Mouse (Mus musculus) limb, embryonic 11.5 days (tissue): Measurements from ENCODE around the gene Dapp1. TPM values are rescaled to one million over a fixed set of nuclear protein-coding genes. Genes with fewer than 3 reads are reported as not detected.

Experiments used
- ATAC-seq: fragments of 200-750 bp; cut with Nextera tagmentation; 2 replicates; pipeline ENCODE4 v1.8.0; 2017; ENCODE audit warnings: low read depth; ENCODE audit not compliant: insufficient number of reproducible peaks, low FRiP score, low TSS enrichment
- DNase-seq: peaks from one replicate; pipeline ENCODE4 v3.0.0-alpha.2; 2015; ENCODE audit warnings: low spot score
- H3K27ac ChIP-seq: fragments of 300-500 bp; sonication (generic); replicated peaks from 2 replicates; pipeline ENCODE4 v1.5.1; 2014; ENCODE audit warnings: low read depth, mild to moderate bottlenecking, low read length
- H3K27me3 ChIP-seq: fragments of 300-500 bp; sonication (generic); 2 replicates; pipeline ENCODE4 v1.6.1; 2014; ENCODE audit warnings: mild to moderate bottlenecking, low read length, mixed read lengths; ENCODE audit not compliant: control insufficient read depth, insufficient read depth
- H3K36me3 ChIP-seq: fragments of 300-500 bp; sonication (generic); 2 replicates; pipeline ENCODE4 v1.6.1; 2014; ENCODE audit warnings: mild to moderate bottlenecking, low read length, moderate library complexity, mixed read lengths; ENCODE audit not compliant: control insufficient read depth, insufficient read depth
- H3K4me1 ChIP-seq: fragments of 300-500 bp; sonication (generic); 2 replicates; pipeline ENCODE4 v1.6.1; 2014; ENCODE audit warnings: low read length, mixed read lengths; ENCODE audit not compliant: control insufficient read depth, insufficient read depth
- H3K4me2 ChIP-seq: fragments of 300-500 bp; sonication (generic); 2 replicates; pipeline ENCODE4 v1.6.1; 2014; ENCODE audit warnings: low read depth, mild to moderate bottlenecking, moderate library complexity; ENCODE audit not compliant: severe bottlenecking
- H3K4me3 ChIP-seq: fragments of 300-500 bp; sonication (generic); 2 replicates; pipeline ENCODE4 v1.5.1; 2014; ENCODE audit warnings: low read depth, low read length
- H3K9ac ChIP-seq: fragments of 300-500 bp; sonication (generic); 2 replicates; pipeline ENCODE4 v1.6.1; 2014; ENCODE audit warnings: mild to moderate bottlenecking, low read length
- H3K9me3 ChIP-seq: fragments of 300-500 bp; sonication (generic); 2 replicates; pipeline ENCODE4 v1.6.1; 2016; ENCODE audit warnings: low read length; ENCODE audit not compliant: control insufficient read depth
- WGBS: fragments of 180-500 bp; shearing (Covaris S2); extraction: QIAGEN DNeasy Blood & Tissue Kit; methylation state at CpG from one replicate; pipeline ENCODE4 v1.1.7; 2014; 5-methylcytosine and 5-hydroxymethylcytosine counted together
- polyA plus RNA-seq: library from polyadenylated mRNA; unstranded; fragments of >200 nt; fragmentation: Nextera tagmentation; extraction: Ambion mirVana; gene quantifications from 2 replicates; pipeline ENCODE4 v1.2.1, GENCODE M21; 2014

Gene Dapp1
- polyA plus RNA-seq, 1 experiment from 2014 or later, result 3.0 TPM

GRCm38 (mm10) chr3:138012351-138012750 lies 31.0 kb upstream of the Dapp1 start:
- Histone ChIP-seq H3K4me2 (no peak overlapping the region), H3K36me3 (no peaks in the 10 kb centered on the region), H3K9ac (no peak overlapping the region), H3K9me3 (no peaks in the 10 kb centered on the region), H3K27ac (no peak overlapping the region), H3K4me1 (no peaks in the 10 kb centered on the region), H3K27me3 (no peaks in the 10 kb centered on the region), H3K4me3 (no peak overlapping the region)
- WGBS, result 70% methylated on average over 4 of the region's 4 CpGs
- DNase-seq (no peak), ATAC-seq (no peak)

GRCm38 (mm10) chr3:138008152-138008551 lies 26.8 kb upstream of the Dapp1 start:
- DNase-seq, result no peak
- Histone ChIP-seq H3K9ac (no peak overlapping the region), H3K4me2 (no peak overlapping the region), H3K4me1 (no peaks in the 10 kb centered on the region), H3K4me3 (no peak overlapping the region), H3K27me3 (no peaks in the 10 kb centered on the region), H3K27ac (no peak overlapping the region), H3K36me3 (no peaks in the 10 kb centered on the region), H3K9me3 (no peaks in the 10 kb centered on the region)
- ATAC-seq, result no peak
- 68% methylated on average over 6 of the region's 6 CpGs for WGBS

GRCm38 (mm10) chr3:138006896-138007295 lies 25.6 kb upstream of the Dapp1 start:
- no peak for ATAC-seq

GRCm38 (mm10) chr3:138003264-138003663 lies 21.9 kb upstream of the Dapp1 start:
- Histone ChIP-seq H3K4me3 (no peak overlapping the region), H3K4me2 (no peak overlapping the region), H3K9me3 (no peaks in the 10 kb centered on the region), H3K9ac (no peak overlapping the region), H3K27ac (no peak overlapping the region), H3K4me1 (no peaks in the 10 kb centered on the region), H3K27me3 (no peaks in the 10 kb centered on the region), H3K36me3 (no peaks in the 10 kb centered on the region)
- DNase-seq, result no peak
- WGBS, result 90% methylated on average over 7 of the region's 7 CpGs
- ATAC-seq, result no peak

More at GRCm38 (mm10) chr3:138006896-138007295, 25.6 kb upstream of the Dapp1 start:
- H3K4me1 ChIP-seq, result no peaks in the 10 kb centered on the region
- no peaks in the 10 kb centered on the region for H3K36me3 ChIP-seq
- no peak for DNase-seq
- H3K27me3 ChIP-seq, result no peaks in the 10 kb centered on the region
- H3K9me3 ChIP-seq, result no peaks in the 10 kb centered on the region
- no peak overlapping the region for H3K27ac ChIP-seq
- no peak overlapping the region for H3K4me2 ChIP-seq
- 71% methylated on average over 3 of the region's 3 CpGs for WGBS
- no peak overlapping the region for H3K4me3 ChIP-seq
- no peak overlapping the region for H3K9ac ChIP-seq

- WGBS, result 88% methylated on average over 6 of the region's 6 CpGs
- Histone ChIP-seq H3K9me3 (no peaks in the 10 kb centered on the region), H3K4me1 (no peaks in the 10 kb centered on the region), H3K4me2 (no peak overlapping the region), H3K27ac (no peak overlapping the region), H3K36me3 (no peaks in the 10 kb centered on the region), H3K27me3 (no peaks in the 10 kb centered on the region), H3K9ac (no peak overlapping the region), H3K4me3 (no peak overlapping the region)
- ATAC-seq (no peak), DNase-seq (no peak)
These were observed 21.2 kb upstream of the Dapp1 start for GRCm38 (mm10) chr3:138002545-138002944.

GRCm38 (mm10) chr3:138001865-138002264 lies 20.5 kb upstream of the Dapp1 start:
- no peaks in the 10 kb centered on the region for H3K27me3 ChIP-seq
- no peak overlapping the region for H3K4me3 ChIP-seq
- DNase-seq, result no peak
- H3K9ac ChIP-seq, result no peak overlapping the region
- no peaks in the 10 kb centered on the region for H3K4me1 ChIP-seq
- no peak for ATAC-seq
- WGBS, result 66% methylated on average over 4 of the region's 4 CpGs
- H3K36me3 ChIP-seq, result no peaks in the 10 kb centered on the region
- no peak overlapping the region for H3K27ac ChIP-seq
- no peak overlapping the region for H3K4me2 ChIP-seq
- no peaks in the 10 kb centered on the region for H3K9me3 ChIP-seq

- ATAC-seq (no peak), DNase-seq (no peak)
- Histone ChIP-seq H3K27me3 (no peaks in the 10 kb centered on the region), H3K9ac (no peak overlapping the region), H3K27ac (no peak overlapping the region), H3K36me3 (no peaks in the 10 kb centered on the region), H3K4me3 (no peak overlapping the region), H3K4me2 (no peak overlapping the region), H3K9me3 (no peaks in the 10 kb centered on the region), H3K4me1 (no peaks in the 10 kb centered on the region)
- WGBS, result 87% methylated on average over 4 of the region's 4 CpGs
These were observed 19.4 kb upstream of the Dapp1 start for GRCm38 (mm10) chr3:138000724-138001069.

GRCm38 (mm10) chr3:138000062-138000723 lies 18.8 kb upstream of the Dapp1 start:
- no peaks in the 10 kb centered on the region for H3K4me1 ChIP-seq
- no peak overlapping the region for H3K9ac ChIP-seq
- ATAC-seq (no peak), DNase-seq (no peak)
- H3K4me2 ChIP-seq, result no peak overlapping the region
- WGBS, result 91% methylated on average over 8 of the region's 8 CpGs
- H3K27me3 ChIP-seq, result no peaks in the 10 kb centered on the region
- no peak overlapping the region for H3K27ac ChIP-seq
- no peaks in the 10 kb centered on the region for H3K9me3 ChIP-seq
- no peaks in the 10 kb centered on the region for H3K36me3 ChIP-seq
- H3K4me3 ChIP-seq, result no peak overlapping the region

- DNase-seq (no peak), ATAC-seq (no peak)
- Histone ChIP-seq H3K4me2 (no peak overlapping the region), H3K27me3 (no peaks in the 10 kb centered on the region), H3K36me3 (no peaks in the 10 kb centered on the region), H3K4me3 (no peak overlapping the region), H3K9ac (no peak overlapping the region), H3K9me3 (no peaks in the 10 kb centered on the region), H3K27ac (no peak overlapping the region), H3K4me1 (no peaks in the 10 kb centered on the region)
- 87% methylated on average over 9 of the region's 9 CpGs for WGBS
These were observed 18.0 kb upstream of the Dapp1 start for GRCm38 (mm10) chr3:137999224-137999790.
